29 mouse cellular contexts compared by ENCODE assay signal in the genomic region with DNA sequence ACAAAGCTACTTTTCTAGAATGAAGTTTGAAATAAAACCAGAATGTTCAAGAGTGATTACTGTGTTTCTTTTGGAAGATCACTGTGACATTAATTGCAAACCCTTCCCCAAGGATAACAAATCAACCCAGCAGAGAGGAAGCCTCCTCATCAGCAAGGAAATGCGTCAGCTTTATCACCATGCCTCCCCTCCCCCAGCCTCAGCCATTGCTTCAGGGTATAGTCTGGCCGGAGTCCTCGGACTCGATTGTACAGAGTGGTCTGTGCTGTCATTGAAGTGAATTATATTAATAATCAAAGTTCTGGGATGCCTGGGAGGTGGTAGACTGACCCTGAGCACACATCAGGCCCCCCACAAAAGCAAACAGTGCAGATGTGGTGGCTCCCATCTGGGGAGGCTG. TPM values are rescaled to one million over a fixed set of nuclear protein-coding genes. Genes with fewer than 3 reads are reported as not detected.
"Had no signal": no experiment of that assay in that cellular context is flagged by ENCODE, and none has a peak within 500 bp of the region (broad histone marks: within the 10 kb centered on the region; RNA-seq: fewer than 3 reads in every experiment).

No protein-coding gene starts in this region.

- H3K9ac ChIP-seq: heart, embryonic 12.5 days; heart, embryonic 15.5 days; hindbrain, embryonic 13.5 days; hindbrain, embryonic 15.5 days; kidney, embryonic 15.5 days; limb, embryonic 13.5 days; limb, embryonic 15.5 days; liver, embryonic 12.5 days; liver, embryonic 14.5 days had no signal

- H3K9me3 ChIP-seq: heart, embryonic 10.5 days; heart, embryonic 15.5 days; limb, embryonic 15.5 days; liver, embryonic 12.5 days had no signal

- DNase-seq: gastrocnemius, postnatal 14 days; gastrocnemius, postnatal 36 days; heart, adult 18-20 months; heart, postnatal 14 days; heart, postnatal 36 days; kidney, adult 11 months; kidney, adult 2 months; kidney, adult 9 months; kidney, postnatal 14 days; kidney, postnatal 36 days; layer of hippocampus, adult 9-11 months; layer of hippocampus, postnatal 36 days; left cerebral cortex, postnatal 4 days had no signal

- H3K36me3 ChIP-seq: heart, embryonic 10.5 days; heart, embryonic 12.5 days; heart, embryonic 15.5 days; hindbrain, embryonic 13.5 days; hindbrain, embryonic 15.5 days; kidney, embryonic 15.5 days; limb, embryonic 13.5 days; limb, embryonic 15.5 days; liver, embryonic 12.5 days had no signal

- H3K4me3 ChIP-seq: heart, embryonic 10.5 days; heart, embryonic 12.5 days; heart, embryonic 15.5 days; hindbrain, embryonic 13.5 days; hindbrain, embryonic 15.5 days; kidney, embryonic 15.5 days; limb, embryonic 13.5 days; limb, embryonic 15.5 days; liver, embryonic 12.5 days had no signal

- ATAC-seq: hindbrain, postnatal 0 days; intestine, embryonic 16.5 days; liver, embryonic 12.5 days had no signal

- H3K4me2 ChIP-seq: heart, embryonic 12.5 days; heart, embryonic 15.5 days; hindbrain, embryonic 13.5 days; hindbrain, embryonic 15.5 days; kidney, embryonic 15.5 days; limb, embryonic 13.5 days; limb, embryonic 15.5 days; liver, embryonic 12.5 days had no signal

- H3K27ac ChIP-seq: heart, embryonic 10.5 days; heart, embryonic 15.5 days; hindbrain, embryonic 13.5 days; hindbrain, embryonic 15.5 days; hindbrain, postnatal 0 days; kidney, embryonic 15.5 days; kidney, postnatal 0 days; limb, embryonic 13.5 days; limb, embryonic 15.5 days; liver, embryonic 12.5 days; liver, embryonic 14.5 days had no signal

RNA-seq across cellular contexts. Expression of gene Tfap2c, which starts 5.4 kb away (rescaled TPM):
- polyA plus RNA-seq: heart, postnatal 0 days; kidney, adult 2 months; large intestine, adult 2 months; liver, adult 2 months; liver, embryonic 12.5 days; liver, embryonic 14.5 days had no signal
